Mouse (Mus musculus): ENCODE measurements at regions not wholly inside any gene's neighbourhood (a gene's known extent, or its start where the extent isn't known, plus 50 kb on each side); places are given as distances from the start of the nearest gene placed in this dataset.

GRCm38 (mm10) chr7:39764366-39764765, 246.8 kb downstream of the Zfp619 start:
- no peak overlapping the region for H3K27ac ChIP-seq (ENCODE audit: low read depth, low read length)

DNA sequence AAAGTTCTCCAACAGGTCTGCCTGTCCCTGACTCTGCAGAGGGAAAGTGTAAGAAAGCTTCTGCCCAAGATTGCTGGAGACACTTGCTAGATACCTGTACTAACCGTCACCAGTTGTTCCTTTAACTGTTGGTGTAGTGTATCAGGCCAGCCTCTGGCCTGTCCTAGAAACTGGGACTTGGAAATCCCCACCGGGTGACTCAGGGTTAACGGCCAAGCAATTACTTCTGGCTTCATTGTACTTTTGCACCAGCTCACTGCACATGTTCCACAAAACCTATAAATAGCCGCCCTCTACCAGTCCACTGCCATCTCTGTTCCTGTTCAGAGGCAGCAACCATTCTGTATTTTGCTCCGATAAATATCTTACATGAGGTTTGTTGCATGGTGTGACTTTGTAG, 247.5 kb downstream of the Zfp619 start:
- H3K4me3 ChIP-seq (ENCODE audit: low read length): no peak overlapping the region
- no peaks in the 10 kb centered on the region for H3K27me3 ChIP-seq (replicated peaks; ENCODE audit: control insufficient read depth, insufficient read depth, low read length)
- H3K36me3 ChIP-seq (ENCODE audit: control insufficient read depth, insufficient read depth, low read length): no peaks in the 10 kb centered on the region
- H3K4me1 ChIP-seq (ENCODE audit: control insufficient read depth, insufficient read depth, low read depth, low read length): no peaks in the 10 kb centered on the region
- H3K9me3 ChIP-seq (ENCODE audit: control insufficient read depth, low read length): no peaks in the 10 kb centered on the region
- no peak overlapping the region for H3K27ac ChIP-seq (ENCODE audit: low read depth, low read length)
- H3K4me2 ChIP-seq (ENCODE audit: low read length): no peak overlapping the region
- no peak for ATAC-seq
- H3K9ac ChIP-seq (ENCODE audit: low read depth, low read length): no peak overlapping the region
- 86% methylated on average over 5 of the region's 5 CpGs for WGBS

More at GRCm38 (mm10) chr7:39764366-39764765, 246.8 kb downstream of the Zfp619 start:
- Histone ChIP-seq H3K9me3 (ENCODE audit: control insufficient read depth, low read length) (no peaks in the 10 kb centered on the region), H3K9ac (ENCODE audit: low read depth, low read length) (no peak overlapping the region), H3K4me2 (ENCODE audit: low read length) (no peak overlapping the region), H3K36me3 (ENCODE audit: control insufficient read depth, insufficient read depth, low read length) (no peaks in the 10 kb centered on the region), H3K27me3 (replicated peaks; ENCODE audit: control insufficient read depth, insufficient read depth, low read length) (no peaks in the 10 kb centered on the region), H3K4me1 (ENCODE audit: control insufficient read depth, insufficient read depth, low read depth, low read length) (no peaks in the 10 kb centered on the region), H3K4me3 (ENCODE audit: low read length) (no peak overlapping the region)
- ATAC-seq: no peak
- 95% methylated on average over 2 of the region's 2 CpGs for WGBS

- Histone ChIP-seq H3K9me3 (ENCODE audit: control insufficient read depth, low read length) (no peaks in the 10 kb centered on the region), H3K9ac (ENCODE audit: low read depth, low read length) (no peak overlapping the region), H3K27me3 (replicated peaks; ENCODE audit: control insufficient read depth, insufficient read depth, low read length) (no peaks in the 10 kb centered on the region), H3K4me3 (ENCODE audit: low read length) (no peak overlapping the region), H3K36me3 (ENCODE audit: control insufficient read depth, insufficient read depth, low read length) (no peaks in the 10 kb centered on the region), H3K27ac (ENCODE audit: low read depth, low read length) (no peak overlapping the region), H3K4me1 (ENCODE audit: control insufficient read depth, insufficient read depth, low read depth, low read length) (no peaks in the 10 kb centered on the region), H3K4me2 (ENCODE audit: low read length) (no peak overlapping the region)
- no peak for ATAC-seq
- 82% methylated on average over 6 of the region's 6 CpGs for WGBS
Measured at GRCm38 (mm10) chr7:39773291-39773690, 255.7 kb downstream of the Zfp619 start.

DNA sequence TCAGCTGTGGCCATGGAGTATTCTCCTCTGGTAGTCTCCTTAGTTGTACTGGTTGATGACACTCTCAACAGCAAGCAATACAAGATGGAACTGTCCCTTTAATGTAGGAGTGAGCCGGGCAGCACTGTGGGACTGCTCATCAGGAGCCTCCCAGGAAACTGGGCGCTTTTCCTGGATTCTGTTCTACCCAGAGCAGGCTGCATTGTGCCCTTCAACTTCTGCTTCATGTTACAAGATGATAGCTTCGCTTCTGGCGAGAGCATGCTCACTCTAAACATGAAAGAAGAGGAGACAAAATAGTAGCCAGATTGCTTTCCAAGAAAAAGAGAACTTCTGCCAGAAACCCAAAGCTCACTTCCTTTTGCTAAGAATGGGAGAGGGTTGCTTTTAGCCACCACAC, 271.8 kb downstream of the Zfp619 start:
- no peak overlapping the region for H3K9ac ChIP-seq (ENCODE audit: low read depth, low read length)
- no peak overlapping the region for H3K4me2 ChIP-seq (ENCODE audit: low read length)
- WGBS: 84% methylated on average over 4 of the region's 4 CpGs
- H3K27ac ChIP-seq (ENCODE audit: low read depth, low read length): no peak overlapping the region
- H3K9me3 ChIP-seq (ENCODE audit: control insufficient read depth, low read length): no peaks in the 10 kb centered on the region
- no peaks in the 10 kb centered on the region for H3K4me1 ChIP-seq (ENCODE audit: control insufficient read depth, insufficient read depth, low read depth, low read length)
- no peak overlapping the region for H3K4me3 ChIP-seq (ENCODE audit: low read length)
- no peak for ATAC-seq
- no peaks in the 10 kb centered on the region for H3K36me3 ChIP-seq (ENCODE audit: control insufficient read depth, insufficient read depth, low read length)
- no peaks in the 10 kb centered on the region for H3K27me3 ChIP-seq (replicated peaks; ENCODE audit: control insufficient read depth, insufficient read depth, low read length)

- no peak for ATAC-seq
- no peaks in the 10 kb centered on the region for H3K9me3 ChIP-seq (ENCODE audit: control insufficient read depth, low read length)
- no peaks in the 10 kb centered on the region for H3K27me3 ChIP-seq (replicated peaks; ENCODE audit: control insufficient read depth, insufficient read depth, low read length)
- no peak overlapping the region for H3K9ac ChIP-seq (ENCODE audit: low read depth, low read length)
- H3K4me2 ChIP-seq (ENCODE audit: low read length): no peak overlapping the region
- no peak overlapping the region for H3K27ac ChIP-seq (ENCODE audit: low read depth, low read length)
- H3K4me3 ChIP-seq (ENCODE audit: low read length): no peak overlapping the region
- WGBS: 79% methylated on average over 4 of the region's 4 CpGs
- no peaks in the 10 kb centered on the region for H3K4me1 ChIP-seq (ENCODE audit: control insufficient read depth, insufficient read depth, low read depth, low read length)
- no peaks in the 10 kb centered on the region for H3K36me3 ChIP-seq (ENCODE audit: control insufficient read depth, insufficient read depth, low read length)
Measured at GRCm38 (mm10) chr7:39789880-39790279, 272.3 kb downstream of the Zfp619 start.

- Histone ChIP-seq H3K4me3 (ENCODE audit: low read length) (no peak overlapping the region), H3K9ac (ENCODE audit: low read depth, low read length) (no peak overlapping the region), H3K4me2 (ENCODE audit: low read length) (no peak overlapping the region), H3K27ac (ENCODE audit: low read depth, low read length) (no peak overlapping the region), H3K36me3 (ENCODE audit: control insufficient read depth, insufficient read depth, low read length) (no peaks in the 10 kb centered on the region), H3K9me3 (ENCODE audit: control insufficient read depth, low read length) (no peaks in the 10 kb centered on the region), H3K4me1 (ENCODE audit: control insufficient read depth, insufficient read depth, low read depth, low read length) (no peaks in the 10 kb centered on the region), H3K27me3 (replicated peaks; ENCODE audit: control insufficient read depth, insufficient read depth, low read length) (no peaks in the 10 kb centered on the region)
- no peak for ATAC-seq
- WGBS: 93% methylated on average over 3 of the region's 3 CpGs
Measured at GRCm38 (mm10) chr7:39794751-39795150, 277.2 kb downstream of the Zfp619 start.

- no peak overlapping the region for H3K9ac ChIP-seq (ENCODE audit: low read depth, low read length)
- no peak for ATAC-seq
- no peaks in the 10 kb centered on the region for H3K36me3 ChIP-seq (ENCODE audit: control insufficient read depth, insufficient read depth, low read length)
- no peaks in the 10 kb centered on the region for H3K4me1 ChIP-seq (ENCODE audit: control insufficient read depth, insufficient read depth, low read depth, low read length)
- H3K4me3 ChIP-seq (ENCODE audit: low read length): no peak overlapping the region
- no peak overlapping the region for H3K4me2 ChIP-seq (ENCODE audit: low read length)
- H3K9me3 ChIP-seq (ENCODE audit: control insufficient read depth, low read length): no peaks in the 10 kb centered on the region
- no peak overlapping the region for H3K27ac ChIP-seq (ENCODE audit: low read depth, low read length)
- WGBS: 80% methylated on average over 3 of the region's 3 CpGs
- no peaks in the 10 kb centered on the region for H3K27me3 ChIP-seq (replicated peaks; ENCODE audit: control insufficient read depth, insufficient read depth, low read length)
Measured at GRCm38 (mm10) chr7:39804276-39804675, 286.7 kb downstream of the Zfp619 start.

- Histone ChIP-seq H3K4me1 (ENCODE audit: control insufficient read depth, insufficient read depth, low read depth, low read length) (no peaks in the 10 kb centered on the region), H3K27me3 (replicated peaks; ENCODE audit: control insufficient read depth, insufficient read depth, low read length) (no peaks in the 10 kb centered on the region), H3K4me2 (ENCODE audit: low read length) (no peak overlapping the region), H3K9me3 (ENCODE audit: control insufficient read depth, low read length) (no peaks in the 10 kb centered on the region), H3K36me3 (ENCODE audit: control insufficient read depth, insufficient read depth, low read length) (no peaks in the 10 kb centered on the region), H3K9ac (ENCODE audit: low read depth, low read length) (no peak overlapping the region), H3K27ac (ENCODE audit: low read depth, low read length) (no peak overlapping the region), H3K4me3 (ENCODE audit: low read length) (no peak overlapping the region)
- 80% methylated on average over 3 of the region's 3 CpGs for WGBS
- no peak for ATAC-seq
Measured at GRCm38 (mm10) chr7:39818036-39818435, 300.5 kb downstream of the Zfp619 start.

- Histone ChIP-seq H3K36me3 (ENCODE audit: control insufficient read depth, insufficient read depth, low read length) (no peaks in the 10 kb centered on the region), H3K9ac (ENCODE audit: low read depth, low read length) (no peak overlapping the region), H3K4me3 (ENCODE audit: low read length) (no peak overlapping the region), H3K4me2 (ENCODE audit: low read length) (no peak overlapping the region), H3K9me3 (ENCODE audit: control insufficient read depth, low read length) (no peaks in the 10 kb centered on the region), H3K27me3 (replicated peaks; ENCODE audit: control insufficient read depth, insufficient read depth, low read length) (no peaks in the 10 kb centered on the region), H3K4me1 (ENCODE audit: control insufficient read depth, insufficient read depth, low read depth, low read length) (no peaks in the 10 kb centered on the region), H3K27ac (ENCODE audit: low read depth, low read length) (no peak overlapping the region)
- ATAC-seq: no peak
- WGBS: 95% methylated on average over 4 of the region's 4 CpGs
Measured at GRCm38 (mm10) chr7:39822550-39823178, 305.1 kb downstream of the Zfp619 start.

DNA sequence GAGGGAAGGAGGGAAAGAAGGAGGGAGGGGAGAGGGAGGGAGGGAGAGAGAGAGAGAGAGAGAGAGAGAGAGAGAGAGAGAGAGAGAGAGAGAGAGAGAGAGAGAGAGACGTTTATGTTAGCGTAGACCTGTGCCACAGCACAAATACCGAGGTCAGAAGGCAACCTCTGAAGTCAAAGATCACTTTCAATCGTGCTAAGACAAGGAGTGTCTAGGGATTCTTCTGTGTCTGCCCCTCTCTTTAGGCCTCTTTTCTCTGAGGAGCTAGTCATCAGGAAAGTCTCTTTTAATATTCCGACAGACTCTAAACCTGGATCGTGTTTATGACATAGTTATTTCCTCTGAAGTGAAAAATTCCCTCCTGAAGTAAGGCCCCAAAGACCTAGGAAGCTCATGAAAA, 310.8 kb downstream of the Zfp619 start:
- no peak overlapping the region for H3K27ac ChIP-seq (ENCODE audit: low read depth, low read length)
- WGBS: 69% methylated on average over 6 of the region's 6 CpGs
- no peak overlapping the region for H3K4me2 ChIP-seq (ENCODE audit: low read length)
- H3K4me1 ChIP-seq (ENCODE audit: control insufficient read depth, insufficient read depth, low read depth, low read length): no peaks in the 10 kb centered on the region
- no peak for ATAC-seq
- no peaks in the 10 kb centered on the region for H3K36me3 ChIP-seq (ENCODE audit: control insufficient read depth, insufficient read depth, low read length)
- H3K9me3 ChIP-seq (ENCODE audit: control insufficient read depth, low read length): no peaks in the 10 kb centered on the region
- no peak overlapping the region for H3K4me3 ChIP-seq (ENCODE audit: low read length)
- H3K9ac ChIP-seq (ENCODE audit: low read depth, low read length): no peak overlapping the region
- no peaks in the 10 kb centered on the region for H3K27me3 ChIP-seq (replicated peaks; ENCODE audit: control insufficient read depth, insufficient read depth, low read length)
